Mouse (Mus musculus): ENCODE results near the gene Vat1.
"Not testable (repeated sequence)": the region's sequence is repeated elsewhere in the genome, so short reads cannot be mapped to it uniquely, and the experiment has no call there.

The Vat1 gene

GRCm38 (mm10) chr11:101465869-101466551, at the start of gene Vat1:
Gene Vat1, minus strand, starts transcription at chr11:101466230.
- in situ Hi-C loops (cut with MboI, MseI): no loop called here

GRCm38 (mm10) chr11:101507090-101507489, 41.1 kb upstream of the Vat1 start:
- in situ Hi-C loops (cut with MboI, MseI): no loop called here

- in situ Hi-C loops (cut with MboI, MseI): no loop called here
These were observed 40.3 kb upstream of the Vat1 start for GRCm38 (mm10) chr11:101506269-101506780.

- in situ Hi-C loops (cut with MboI, MseI): loop anchor here (5.0 kb wide), 1 partner anchor 99 kb away; no protein-coding TSS in a partner anchor
These were observed 20.1 kb upstream of the Vat1 start for GRCm38 (mm10) chr11:101486126-101486525.

- in situ Hi-C loops (cut with MboI, MseI): loop anchor here (5.0 kb wide), 1 partner anchor 98 kb away; no protein-coding TSS in a partner anchor
These were observed 19.5 kb upstream of the Vat1 start for GRCm38 (mm10) chr11:101485509-101486028.

- in situ Hi-C loops (cut with MboI, MseI): loop anchor here (5.0 kb wide), 1 partner anchor 98 kb away; no protein-coding TSS in a partner anchor
These were observed 18.8 kb upstream of the Vat1 start for GRCm38 (mm10) chr11:101484814-101485213.

GRCm38 (mm10) chr11:101484245-101484644, 18.2 kb upstream of the Vat1 start:
- in situ Hi-C loops (cut with MboI, MseI): no loop called here

GRCm38 (mm10) chr11:101483804-101484203, 17.8 kb upstream of the Vat1 start:
- in situ Hi-C loops (cut with MboI, MseI): no loop called here

- in situ Hi-C loops (cut with MboI, MseI): no loop called here
These were observed 14.9 kb upstream of the Vat1 start for GRCm38 (mm10) chr11:101480912-101481311.

- in situ Hi-C loops (cut with MboI, MseI): no loop called here
These were observed 13.2 kb upstream of the Vat1 start for GRCm38 (mm10) chr11:101479171-101479635.

- in situ Hi-C loops (cut with MboI, MseI): no loop called here
These were observed 11.7 kb upstream of the Vat1 start for GRCm38 (mm10) chr11:101477552-101478211.

- in situ Hi-C loops (cut with MboI, MseI): no loop called here
These were observed 11.1 kb upstream of the Vat1 start for GRCm38 (mm10) chr11:101477194-101477551.

GRCm38 (mm10) chr11:101476361-101476760, 10.3 kb upstream of the Vat1 start:
- in situ Hi-C loops (cut with MboI, MseI): not testable (repeated sequence)

GRCm38 (mm10) chr11:101474298-101474697, 8.3 kb upstream of the Vat1 start:
- in situ Hi-C loops (cut with MboI, MseI): no loop called here

- in situ Hi-C loops (cut with MboI, MseI): not testable (repeated sequence)
These were observed 7.7 kb upstream of the Vat1 start for GRCm38 (mm10) chr11:101473686-101474085.

- in situ Hi-C loops (cut with MboI, MseI): no loop called here
These were observed 6.3 kb upstream of the Vat1 start for GRCm38 (mm10) chr11:101472336-101472735.

GRCm38 (mm10) chr11:101471926-101472325, 5.9 kb upstream of the Vat1 start:
- in situ Hi-C loops (cut with MboI, MseI): no loop called here

- in situ Hi-C loops (cut with MboI, MseI): no loop called here
These were observed 4.2 kb upstream of the Vat1 start for GRCm38 (mm10) chr11:101470206-101470605.

GRCm38 (mm10) chr11:101469155-101469554, 3.1 kb upstream of the Vat1 start:
- in situ Hi-C loops (cut with MboI, MseI): no loop called here

- in situ Hi-C loops (cut with MboI, MseI): no loop called here
These were observed 2.7 kb upstream of the Vat1 start for GRCm38 (mm10) chr11:101468731-101469130.

- in situ Hi-C loops (cut with MboI, MseI): no loop called here
These were observed 2.2 kb upstream of the Vat1 start for GRCm38 (mm10) chr11:101468263-101468688.

GRCm38 (mm10) chr11:101467477-101468262, 1.6 kb upstream of the Vat1 start:
- in situ Hi-C loops (cut with MboI, MseI): no loop called here

Measured in T-helper 1 cell (primary cell).